Mouse (Mus musculus) midbrain, embryonic 15.5 days (tissue): ENCODE measurements around the gene Vwa2. TPM values are rescaled to one million over a fixed set of nuclear protein-coding genes. Genes with fewer than 3 reads are reported as not detected.

Experiments
- ATAC-seq: fragments of 200-750 bp; cut with Nextera tagmentation; replicated peaks from 2 replicates; pipeline ENCODE4 v1.8.0; 2017; ENCODE audit warnings: moderate TSS enrichment
- H3K27ac ChIP-seq: fragments of 300-500 bp; sonication (generic); 2 replicates; pipeline ENCODE4 v1.5.1; 2015; ENCODE audit warnings: mild to moderate bottlenecking, inconsistent platforms
- H3K27me3 ChIP-seq: fragments of 300-500 bp; sonication (generic); replicated peaks from 2 replicates; pipeline ENCODE4 v1.6.1; 2015; ENCODE audit warnings: inconsistent platforms
- H3K36me3 ChIP-seq: fragments of 300-500 bp; sonication (generic); replicated peaks from 2 replicates; pipeline ENCODE4 v1.6.1; 2015; ENCODE audit warnings: inconsistent platforms
- H3K4me1 ChIP-seq: fragments of 300-500 bp; sonication (generic); 2 replicates; pipeline ENCODE4 v1.6.1; 2015; ENCODE audit warnings: inconsistent platforms
- H3K4me2 ChIP-seq: fragments of 300-500 bp; sonication (generic); 2 replicates; pipeline ENCODE4 v1.6.1; 2015; ENCODE audit warnings: inconsistent platforms, mild to moderate bottlenecking, moderate library complexity
- H3K4me3 ChIP-seq: fragments of 300-500 bp; sonication (generic); 2 replicates; pipeline ENCODE4 v1.5.1; 2015; ENCODE audit warnings: mild to moderate bottlenecking, inconsistent platforms
- H3K9ac ChIP-seq: fragments of 300-500 bp; sonication (generic); 2 replicates; pipeline ENCODE4 v1.6.1; 2015; ENCODE audit warnings: mild to moderate bottlenecking, inconsistent platforms
- H3K9me3 ChIP-seq: fragments of 300-500 bp; sonication (generic); 2 replicates; pipeline ENCODE4 v1.6.1; 2016; ENCODE audit warnings: inconsistent platforms
- WGBS: fragments of 180-500 bp; shearing (Covaris S2); methylation state at CpG from one replicate; pipeline ENCODE4 v1.1.7; 2015; ENCODE audit warnings: mixed read lengths; 5-methylcytosine and 5-hydroxymethylcytosine counted together
- polyA plus RNA-seq: library from polyadenylated mRNA; unstranded; fragments of >200 nt; fragmentation: Nextera tagmentation; extraction: Ambion mirVana; gene quantifications from 2 replicates; pipeline ENCODE4 v1.2.1, GENCODE M21; 2015

Gene Vwa2
- polyA plus RNA-seq, 1 experiment from 2014 or later = 0.62 TPM

GRCm38 (mm10) chr19:56877364-56877763 lies 3.3 kb downstream of the Vwa2 start:
- WGBS = 67% methylated on average over 6 of the region's 6 CpGs
- Histone ChIP-seq H3K9me3 (no peaks in the 10 kb centered on the region), H3K4me3 (no peak overlapping the region), H3K27ac (no peak overlapping the region), H3K36me3 (no peaks in the 10 kb centered on the region), H3K4me1 (peaks cover 20% of the 10 kb centered on the region), H3K9ac (no peak overlapping the region), H3K4me2 (no peak overlapping the region), H3K27me3 (peaks cover 43% of the 10 kb centered on the region)
- no peak for ATAC-seq

- Histone ChIP-seq H3K4me1 (no peaks in the 10 kb centered on the region), H3K9ac (no peak overlapping the region), H3K27me3 (no peaks in the 10 kb centered on the region), H3K27ac (no peak overlapping the region), H3K4me2 (no peak overlapping the region), H3K36me3 (no peaks in the 10 kb centered on the region), H3K9me3 (no peaks in the 10 kb centered on the region), H3K4me3 (no peak overlapping the region)
- WGBS = 92% methylated on average over 10 of the region's 10 CpGs
- ATAC-seq = no peak
Observed at GRCm38 (mm10) chr19:56887879-56888278, 13.8 kb downstream of the Vwa2 start.

- Histone ChIP-seq H3K27ac (no peak overlapping the region), H3K4me1 (no peaks in the 10 kb centered on the region), H3K36me3 (no peaks in the 10 kb centered on the region), H3K4me2 (no peak overlapping the region), H3K9me3 (no peaks in the 10 kb centered on the region), H3K9ac (no peak overlapping the region), H3K27me3 (no peaks in the 10 kb centered on the region), H3K4me3 (no peak overlapping the region)
- WGBS = 26% methylated on average over 5 of the region's 5 CpGs
- no peak for ATAC-seq
Observed at GRCm38 (mm10) chr19:56888654-56889053, 14.6 kb downstream of the Vwa2 start.

DNA sequence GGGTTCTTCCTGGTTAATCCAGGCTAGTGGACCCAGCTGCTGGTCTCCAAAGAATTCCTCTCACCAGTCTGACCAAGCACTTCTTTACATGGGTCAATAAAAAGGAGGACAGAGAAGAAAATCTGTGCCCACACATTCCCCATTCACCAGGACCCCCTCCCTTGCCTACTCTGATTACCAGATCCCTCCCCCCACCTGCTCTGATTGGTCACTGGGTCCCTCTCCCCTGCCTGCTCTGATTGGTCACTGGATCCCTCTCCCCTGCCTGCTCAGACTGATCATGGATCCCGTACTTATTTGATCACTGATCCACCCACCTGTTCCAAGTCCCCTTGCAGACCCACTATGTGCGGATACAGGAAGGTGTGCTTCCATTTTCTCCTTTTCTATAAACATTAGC lies 17.4 kb downstream of the Vwa2 start:
- no peak overlapping the region for H3K4me2 ChIP-seq
- H3K27me3 ChIP-seq = no peaks in the 10 kb centered on the region
- H3K9me3 ChIP-seq = no peaks in the 10 kb centered on the region
- WGBS = 55% methylated on average over 2 of the region's 2 CpGs
- no peaks in the 10 kb centered on the region for H3K4me1 ChIP-seq
- no peak overlapping the region for H3K9ac ChIP-seq
- H3K36me3 ChIP-seq = no peaks in the 10 kb centered on the region
- no peak for ATAC-seq
- no peak overlapping the region for H3K4me3 ChIP-seq
- H3K27ac ChIP-seq = no peak overlapping the region

DNA sequence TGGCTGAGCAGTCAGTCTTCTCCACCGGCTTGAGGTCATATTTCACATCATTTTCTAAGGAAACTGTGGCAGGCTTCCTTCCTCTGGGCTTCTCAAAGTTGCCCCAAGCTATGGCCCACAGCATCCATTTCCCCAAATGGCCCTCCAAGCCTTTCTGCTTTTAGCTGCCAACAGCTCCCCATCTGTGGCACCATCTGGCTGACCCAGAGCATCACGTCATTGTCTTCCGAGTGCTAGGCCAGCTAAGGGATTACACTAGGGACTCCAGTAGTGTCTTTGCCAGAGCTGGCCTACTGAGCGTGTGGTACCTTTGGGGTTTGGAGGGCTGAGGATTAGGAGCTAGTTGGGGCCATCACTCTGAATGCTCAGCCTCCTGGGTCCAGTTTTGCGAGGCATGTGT lies 18.5 kb downstream of the Vwa2 start:
- 78% methylated on average over 5 of the region's 5 CpGs for WGBS

GRCm38 (mm10) chr19:56893326-56893725 lies 19.3 kb downstream of the Vwa2 start:
- H3K36me3 ChIP-seq = no peaks in the 10 kb centered on the region
- H3K4me3 ChIP-seq = no peak overlapping the region
- no peak overlapping the region for H3K4me2 ChIP-seq
- ATAC-seq = no peak
- WGBS = 83% methylated on average over 5 of the region's 5 CpGs
- no peaks in the 10 kb centered on the region for H3K4me1 ChIP-seq
- H3K9me3 ChIP-seq = no peaks in the 10 kb centered on the region
- H3K27ac ChIP-seq = no peak overlapping the region
- no peaks in the 10 kb centered on the region for H3K27me3 ChIP-seq
- no peak overlapping the region for H3K9ac ChIP-seq

More for the DNA sequence above, 18.5 kb downstream of the Vwa2 start:
- H3K4me1 ChIP-seq = no peaks in the 10 kb centered on the region
- H3K4me2 ChIP-seq = no peak overlapping the region
- ATAC-seq = no peak
- no peak overlapping the region for H3K4me3 ChIP-seq
- H3K27me3 ChIP-seq = no peaks in the 10 kb centered on the region
- H3K36me3 ChIP-seq = no peaks in the 10 kb centered on the region
- H3K9me3 ChIP-seq = no peaks in the 10 kb centered on the region
- no peak overlapping the region for H3K9ac ChIP-seq
- H3K27ac ChIP-seq = no peak overlapping the region

DNA sequence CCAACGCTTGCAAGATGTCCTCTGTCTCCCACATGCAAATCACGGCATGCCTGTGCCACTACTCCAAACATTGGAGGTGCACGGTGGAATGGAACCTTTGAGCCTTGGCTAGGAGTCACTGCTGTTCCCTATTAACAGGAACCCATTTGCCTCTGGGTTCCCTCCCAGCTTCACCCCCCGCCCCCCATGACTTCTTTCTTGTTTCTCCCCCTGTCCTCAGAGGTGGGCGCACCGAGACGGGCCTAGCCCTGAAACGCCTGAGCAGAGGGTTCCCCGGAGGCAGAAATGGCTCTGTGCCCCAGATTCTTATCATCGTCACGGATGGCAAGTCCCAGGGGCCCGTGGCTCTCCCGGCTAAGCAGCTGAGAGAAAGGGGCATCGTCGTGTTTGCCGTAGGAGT lies 23.6 kb downstream of the Vwa2 start:
- Histone ChIP-seq H3K27me3 (no peaks in the 10 kb centered on the region), H3K27ac (no peak overlapping the region), H3K4me1 (no peaks in the 10 kb centered on the region), H3K4me3 (no peak overlapping the region), H3K9me3 (no peaks in the 10 kb centered on the region), H3K9ac (no peak overlapping the region), H3K4me2 (no peak overlapping the region), H3K36me3 (no peaks in the 10 kb centered on the region)
- ATAC-seq = no peak
- WGBS = 64% methylated on average over 16 of the region's 16 CpGs

DNA sequence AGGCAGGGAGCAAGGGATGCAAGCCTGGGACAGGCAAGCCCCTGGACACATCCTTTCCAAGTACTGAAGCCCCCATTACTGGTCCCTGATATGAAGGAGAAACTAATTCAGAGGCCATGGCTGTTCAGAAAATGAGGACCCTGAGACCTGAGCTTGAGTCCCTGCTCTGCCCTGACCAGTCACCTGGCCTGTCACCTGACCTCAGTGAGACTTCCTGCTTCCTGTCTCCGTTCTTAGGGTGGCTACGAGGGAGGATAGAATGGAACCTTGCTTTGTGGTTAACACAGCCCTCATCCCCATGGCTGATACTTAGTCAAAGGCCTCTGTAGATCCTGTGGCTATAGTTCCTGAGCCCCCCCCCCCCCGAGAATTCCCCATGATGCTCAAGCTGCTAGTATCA lies 30.0 kb downstream of the Vwa2 start:
- H3K27me3 ChIP-seq = no peaks in the 10 kb centered on the region
- H3K4me3 ChIP-seq = no peak overlapping the region
- H3K9ac ChIP-seq = no peak overlapping the region
- ATAC-seq = no peak
- H3K4me1 ChIP-seq = 0 out of 2 replicates have a peak, but pooled peaks cover 2% of the 10 kb centered on the region
- 85% methylated on average over 3 of the region's 3 CpGs for WGBS
- no peak overlapping the region for H3K4me2 ChIP-seq
- no peak overlapping the region for H3K27ac ChIP-seq
- H3K9me3 ChIP-seq = no peaks in the 10 kb centered on the region
- no peaks in the 10 kb centered on the region for H3K36me3 ChIP-seq

- Histone ChIP-seq H3K4me3 (no peak overlapping the region), H3K27me3 (no peaks in the 10 kb centered on the region), H3K4me2 (no peak overlapping the region), H3K9me3 (no peaks in the 10 kb centered on the region), H3K27ac (no peak overlapping the region), H3K9ac (no peak overlapping the region), H3K4me1 (0 out of 2 replicates have a peak, but pooled peaks cover 2% of the 10 kb centered on the region), H3K36me3 (no peaks in the 10 kb centered on the region)
- ATAC-seq = no peak
- 74% methylated on average over 7 of the region's 7 CpGs for whole genome bisulfite sequencing
Observed at GRCm38 (mm10) chr19:56905395-56905794, 31.3 kb downstream of the Vwa2 start.

- Histone ChIP-seq H3K9ac (no peak overlapping the region), H3K4me1 (peaks cover 10% of the 10 kb centered on the region; the same call in 1 of the 2 replicates), H3K36me3 (no peaks in the 10 kb centered on the region), H3K4me2 (no peak overlapping the region), H3K9me3 (no peaks in the 10 kb centered on the region), H3K4me3 (no peak overlapping the region), H3K27me3 (no peaks in the 10 kb centered on the region), H3K27ac (no peak overlapping the region)
- 57% methylated on average over 3 of the region's 3 CpGs for WGBS
- ATAC-seq = no peak
Observed at GRCm38 (mm10) chr19:56907850-56908249, 33.8 kb downstream of the Vwa2 start.

- WGBS = 75% methylated on average over 17 of the region's 17 CpGs
- no peaks in the 10 kb centered on the region for H3K9me3 ChIP-seq
- ATAC-seq = 0 out of 2 replicates have a peak, but pooled peaks have one; percentile 30
- H3K4me3 ChIP-seq = no peak overlapping the region
- no peak overlapping the region for H3K27ac ChIP-seq
- no peaks in the 10 kb centered on the region for H3K36me3 ChIP-seq
- no peaks in the 10 kb centered on the region for H3K27me3 ChIP-seq
- H3K4me1 ChIP-seq = peaks cover 10% of the 10 kb centered on the region; the same call in 1 of the 2 replicates
- no peak overlapping the region for H3K9ac ChIP-seq
- H3K4me2 ChIP-seq = no peak overlapping the region
Observed at GRCm38 (mm10) chr19:56908472-56909270, 34.6 kb downstream of the Vwa2 start.

- Histone ChIP-seq H3K9ac (no peak overlapping the region), H3K9me3 (no peaks in the 10 kb centered on the region), H3K27me3 (no peaks in the 10 kb centered on the region), H3K4me1 (peaks cover 10% of the 10 kb centered on the region; the same call in 1 of the 2 replicates), H3K27ac (no peak overlapping the region), H3K4me3 (no peak overlapping the region), H3K4me2 (no peak overlapping the region), H3K36me3 (no peaks in the 10 kb centered on the region)
- WGBS = 35% methylated on average over 11 of the region's 11 CpGs
- ATAC-seq = no peak
Observed at GRCm38 (mm10) chr19:56910561-56910960, 36.5 kb downstream of the Vwa2 start.

DNA sequence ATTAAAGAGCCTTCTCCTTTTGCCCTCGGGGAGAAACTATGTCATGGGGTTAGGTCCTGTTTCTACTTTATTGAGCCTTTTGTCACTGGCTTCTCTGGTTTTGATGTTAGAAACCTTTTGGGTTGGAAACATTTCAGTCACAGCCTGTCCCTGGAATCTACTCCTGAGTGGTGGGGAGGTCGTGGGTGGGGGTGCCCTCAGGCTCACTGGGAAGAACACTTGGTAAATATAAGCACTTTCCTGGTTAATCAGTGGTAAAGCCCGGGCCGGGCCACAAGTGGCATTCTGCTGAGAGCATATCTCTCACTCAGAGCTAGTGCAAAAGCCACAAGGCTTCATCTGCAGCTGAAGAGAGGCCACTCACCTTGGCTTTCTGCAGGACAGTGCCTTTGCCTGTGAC lies 39.7 kb downstream of the Vwa2 start:
- H3K4me2 ChIP-seq = no peak overlapping the region
- H3K4me3 ChIP-seq = no peak overlapping the region
- no peak overlapping the region for H3K9ac ChIP-seq
- H3K36me3 ChIP-seq = no peaks in the 10 kb centered on the region
- H3K4me1 ChIP-seq = peaks cover 8% of the 10 kb centered on the region; the same call in 1 of the 2 replicates
- 93% methylated on average over 4 of the region's 4 CpGs for WGBS
- no peak for ATAC-seq
- H3K9me3 ChIP-seq = no peaks in the 10 kb centered on the region
- H3K27me3 ChIP-seq = no peaks in the 10 kb centered on the region
- H3K27ac ChIP-seq = no peak overlapping the region
